Mouse (Mus musculus): ENCODE data around the gene Cpne4.

Cpne4 gene

GRCm38 (mm10) chr9:104546986-104547385 is at the start of gene Cpne4:
TSS of gene Cpne4 (plus strand) at chr9:104547286.
- DNase-seq (ENCODE audit: low read depth), result no peak

GRCm38 (mm10) chr9:104515187-104515586 is 31.9 kb upstream of the Cpne4 start:
- DNase-seq (ENCODE audit: low read depth), result no peak

- no peak for DNase-seq (ENCODE audit: low read depth)
Measured at GRCm38 (mm10) chr9:104535508-104535907, 11.6 kb upstream of the Cpne4 start.

- no peak for DNase-seq (ENCODE audit: low read depth)
Measured at GRCm38 (mm10) chr9:104565815-104566214, 18.7 kb downstream of the Cpne4 start.

- DNase-seq (ENCODE audit: low read depth), result no peak
Measured at GRCm38 (mm10) chr9:104566468-104566867, 19.4 kb downstream of the Cpne4 start.

- DNase-seq (ENCODE audit: low read depth), result no peak
Measured at GRCm38 (mm10) chr9:104567096-104567495, 20.0 kb downstream of the Cpne4 start.

GRCm38 (mm10) chr9:104569480-104570167 is 22.5 kb downstream of the Cpne4 start:
- peak; percentile 39 for DNase-seq (ENCODE audit: low read depth)

- no peak for DNase-seq (ENCODE audit: low read depth)
Measured at GRCm38 (mm10) chr9:104572856-104573255, 25.8 kb downstream of the Cpne4 start.

- DNase-seq (ENCODE audit: low read depth), result no peak
Measured at GRCm38 (mm10) chr9:104574476-104574875, 27.4 kb downstream of the Cpne4 start.

GRCm38 (mm10) chr9:104581921-104582624 is 35.0 kb downstream of the Cpne4 start:
- no peak for DNase-seq (ENCODE audit: low read depth)

GRCm38 (mm10) chr9:104582675-104583074 is 35.6 kb downstream of the Cpne4 start:
- DNase-seq (ENCODE audit: low read depth), result no peak

- DNase-seq (ENCODE audit: low read depth), result no peak
Measured at GRCm38 (mm10) chr9:104594550-104594949, 47.5 kb downstream of the Cpne4 start.

- no peak for DNase-seq (ENCODE audit: low read depth)
Measured at GRCm38 (mm10) chr9:104594979-104595378, 47.9 kb downstream of the Cpne4 start.

- no peak for DNase-seq (ENCODE audit: low read depth)
Measured at GRCm38 (mm10) chr9:104612523-104612922, 65.4 kb downstream of the Cpne4 start.

- DNase-seq (ENCODE audit: low read depth), result no peak
Measured at GRCm38 (mm10) chr9:104616691-104617090, 69.6 kb downstream of the Cpne4 start.

- no peak for DNase-seq (ENCODE audit: low read depth)
Measured at GRCm38 (mm10) chr9:104623564-104623963, 76.5 kb downstream of the Cpne4 start.

- DNase-seq (ENCODE audit: low read depth), result no peak
Measured at GRCm38 (mm10) chr9:104627816-104628215, 80.7 kb downstream of the Cpne4 start.

GRCm38 (mm10) chr9:104629282-104629681 is 82.2 kb downstream of the Cpne4 start:
- DNase-seq (ENCODE audit: low read depth), result no peak

- no peak for DNase-seq (ENCODE audit: low read depth)
Measured at GRCm38 (mm10) chr9:104646348-104646994, 99.4 kb downstream of the Cpne4 start.

GRCm38 (mm10) chr9:104652691-104653261 is 105.7 kb downstream of the Cpne4 start:
- DNase-seq (ENCODE audit: low read depth), result no peak

- DNase-seq (ENCODE audit: low read depth), result no peak
Measured at GRCm38 (mm10) chr9:104659758-104660157, 112.7 kb downstream of the Cpne4 start.

- no peak for DNase-seq (ENCODE audit: low read depth)
Measured at GRCm38 (mm10) chr9:104676665-104677064, 129.6 kb downstream of the Cpne4 start.

GRCm38 (mm10) chr9:104678571-104678970 is 131.5 kb downstream of the Cpne4 start:
- DNase-seq (ENCODE audit: low read depth), result no peak

Data from c-Kit-positive CD71-positive TER-119-negative erythroid progenitor cells, embryonic 14.5 days (primary cell).